Mouse (Mus musculus): Measurements from ENCODE around the gene Ddx23.
A peak's percentile ranks its signal among the peaks of the same experiment; 100 is the strongest.

Ddx23 gene

GRCm38 (mm10) chr15:98608058-98608783, 54.5 kb downstream of the Ddx23 start:
- no peak for DNase-seq (ENCODE audit: low read depth, low spot score)

GRCm38 (mm10) chr15:98607557-98607956, 55.1 kb downstream of the Ddx23 start:
- no peak for DNase-seq (ENCODE audit: low read depth, low spot score)

GRCm38 (mm10) chr15:98606739-98607138, 56.0 kb downstream of the Ddx23 start:
- DNase-seq (ENCODE audit: low read depth, low spot score), result no peak

GRCm38 (mm10) chr15:98606051-98606536, 56.6 kb downstream of the Ddx23 start:
- DNase-seq (ENCODE audit: low read depth, low spot score), result no peak

- no peak for DNase-seq (ENCODE audit: low read depth, low spot score)
These were observed 58.6 kb downstream of the Ddx23 start for GRCm38 (mm10) chr15:98604041-98604575.

GRCm38 (mm10) chr15:98602921-98603458, 59.7 kb downstream of the Ddx23 start:
- DNase-seq (ENCODE audit: low read depth, low spot score), result no peak

GRCm38 (mm10) chr15:98602191-98602881, 60.4 kb downstream of the Ddx23 start:
- DNase-seq (ENCODE audit: low read depth, low spot score), result peak; percentile 59

- no peak for DNase-seq (ENCODE audit: low read depth, low spot score)
These were observed 60.9 kb downstream of the Ddx23 start for GRCm38 (mm10) chr15:98601832-98602190.

GRCm38 (mm10) chr15:98600036-98600709, 62.5 kb downstream of the Ddx23 start:
- DNase-seq (ENCODE audit: low read depth, low spot score), result no peak

GRCm38 (mm10) chr15:98596609-98597008, 66.1 kb downstream of the Ddx23 start:
- no peak for DNase-seq (ENCODE audit: low read depth, low spot score)

Measured in ZHBTc4 (cell line).